Mouse (Mus musculus) cerebellum, postnatal 14 days (tissue): ENCODE data around the gene Wipi2.

ENCODE experiments used
- DNase-seq, 2 experiments: peaks; one replicate each; pipeline ENCODE4 v3.0.0; 2021; ENCODE audit warnings: mixed read lengths in 2 of 2

Gene Wipi2

GRCm38 (mm10) chr5:142693738-142694430 lies 66.4 kb downstream of the Wipi2 start:
- peak; percentile 78 to 79 for DNase-seq

- DNase-seq: peak in 1 of 2 experiments; percentile 46
Observed at GRCm38 (mm10) chr5:142694627-142695340, 67.3 kb downstream of the Wipi2 start.

- DNase-seq: peak in 1 of 2 experiments; percentile 49
Observed at GRCm38 (mm10) chr5:142696258-142696657, 68.8 kb downstream of the Wipi2 start.

- DNase-seq: no peak
Observed at GRCm38 (mm10) chr5:142696865-142697264, 69.4 kb downstream of the Wipi2 start.

- no peak for DNase-seq
Observed at GRCm38 (mm10) chr5:142697742-142698141, 70.2 kb downstream of the Wipi2 start.

GRCm38 (mm10) chr5:142700842-142701589 lies 73.5 kb downstream of the Wipi2 start:
- peak in 1 of 2 experiments; percentile 59 for DNase-seq

GRCm38 (mm10) chr5:142701651-142702510 lies 74.4 kb downstream of the Wipi2 start:
- DNase-seq: peak; percentile 73 to 87

- peak; percentile 42 to 61 for DNase-seq
Observed at GRCm38 (mm10) chr5:142702511-142703138, 75.1 kb downstream of the Wipi2 start.

- DNase-seq: peak; percentile 88 to 90
Observed at GRCm38 (mm10) chr5:142703569-142703968, 76.1 kb downstream of the Wipi2 start.

GRCm38 (mm10) chr5:142707709-142708108 lies 80.2 kb downstream of the Wipi2 start:
- no peak for DNase-seq

- DNase-seq: no peak
Observed at GRCm38 (mm10) chr5:142709436-142709835, 81.9 kb downstream of the Wipi2 start.

GRCm38 (mm10) chr5:142712373-142712772 lies 84.9 kb downstream of the Wipi2 start:
- DNase-seq: peak in 1 of 2 experiments; percentile 57

GRCm38 (mm10) chr5:142713966-142714365 lies 86.5 kb downstream of the Wipi2 start:
- peak; percentile 44 to 49 for DNase-seq

- DNase-seq: peak in 1 of 2 experiments; percentile 44
Observed at GRCm38 (mm10) chr5:142715059-142715458, 87.6 kb downstream of the Wipi2 start.

GRCm38 (mm10) chr5:142716056-142716455 lies 88.6 kb downstream of the Wipi2 start:
- peak; percentile 60 to 68 for DNase-seq

- DNase-seq: peak; percentile 95 to 97
Observed at GRCm38 (mm10) chr5:142718037-142718436, 90.5 kb downstream of the Wipi2 start.

- peak in 1 of 2 experiments; percentile 45 for DNase-seq
Observed at GRCm38 (mm10) chr5:142718486-142718885, 91.0 kb downstream of the Wipi2 start.

GRCm38 (mm10) chr5:142719897-142720296 lies 92.4 kb downstream of the Wipi2 start:
- peak in 1 of 2 experiments; percentile 43 for DNase-seq
